Mouse (Mus musculus): ENCODE results near the gene Odf2.

GRCm38 (mm10) chr2:29879191-29879590 is 9.8 kb upstream of the Odf2 start:
- TF ChIP-seq CTCF (IDR thresholded peaks at IDR 0.05) (no peak), EP300 (IDR thresholded peaks at IDR 0.05) (no peak)
